8 mouse cellular contexts compared by ENCODE assay signal in the genomic region with DNA sequence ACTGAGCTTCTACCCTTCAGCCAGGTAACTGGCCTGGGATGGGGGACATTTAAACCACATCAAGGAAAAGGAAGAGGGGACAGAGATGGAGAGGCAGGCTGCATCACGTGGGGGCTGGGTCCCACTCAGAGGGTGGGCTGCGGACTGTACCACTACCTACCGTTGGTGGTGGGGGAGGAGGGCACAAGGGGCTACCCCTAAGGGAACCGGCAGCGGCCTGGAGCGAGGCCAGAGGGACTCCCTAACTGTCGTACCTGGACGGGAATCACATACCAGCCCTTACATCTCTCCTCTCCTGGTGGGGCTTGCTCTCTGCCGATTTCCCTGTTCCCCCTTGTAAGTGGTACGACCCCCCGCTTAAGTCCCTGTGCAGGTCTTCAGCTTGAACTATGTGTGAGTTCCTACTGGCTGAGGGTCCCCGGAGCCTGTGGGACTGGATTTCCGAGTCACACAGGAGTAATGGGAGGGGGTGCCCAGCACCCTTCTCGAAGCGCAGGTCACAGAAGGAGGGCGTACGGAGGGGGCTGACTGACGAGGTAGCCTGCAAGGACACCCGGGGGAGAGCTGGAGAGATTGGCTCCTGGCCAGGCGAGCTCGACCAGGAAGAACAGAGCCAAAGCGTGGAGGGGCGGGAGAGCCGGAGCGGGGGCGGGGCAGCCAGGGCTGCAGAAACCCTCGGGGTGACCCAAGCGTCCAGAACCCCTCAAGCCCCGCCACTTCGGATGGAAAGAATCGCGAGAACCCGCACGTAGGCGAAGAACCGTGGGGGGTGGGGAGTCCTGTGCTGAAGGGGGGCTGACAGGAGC. TPM values are rescaled to one million over a fixed set of nuclear protein-coding genes. Genes with fewer than 3 reads are reported as not detected.
A peak's percentile ranks its signal among the peaks of the same experiment; 100 is the strongest.
DNase-seq lines count a peak whose midpoint lies in the region; ATAC-seq and TF ChIP-seq lines count a peak whose summit lies in the region.

No protein-coding gene starts in this region.

- peak overlapping the region; percentile 58 to 89 for H3K4me3 ChIP-seq in MEL (ENCODE audit: control insufficient read depth in 1 of 2, insufficient read depth in 1 of 2, low read depth in 2 of 2, low read length in 2 of 2)
- peak overlapping the region; percentile 49 for H3K4me3 ChIP-seq in forebrain, embryonic 11.5 days (ENCODE audit: low read depth, low read length)
- peak overlapping the region; percentile 61 for H3K4me3 ChIP-seq in hindbrain, embryonic 16.5 days (ENCODE audit: low read length)
- peak overlapping the region; percentile 61 for H3K4me3 ChIP-seq in limb, embryonic 14.5 days (replicated peaks; ENCODE audit: low read length)

- H3K79me2 ChIP-seq in MEL (ENCODE audit: control insufficient read depth, insufficient read depth, low read length, poor library complexity), result peaks cover 8% of the 10 kb centered on the region; the same call in 1 of the 2 replicates

- no peaks in the 10 kb centered on the region for H3K27me3 ChIP-seq in MEL (ENCODE audit: control insufficient read depth in 1 of 2, insufficient read depth in 2 of 2, low read length in 2 of 2)
- H3K27me3 ChIP-seq in forebrain, embryonic 11.5 days (ENCODE audit: control insufficient read depth, insufficient read depth, low read length), result peaks cover 46% of the 10 kb centered on the region
- peaks cover 7% of the 10 kb centered on the region for H3K27me3 ChIP-seq in hindbrain, embryonic 16.5 days (replicated peaks; ENCODE audit: control insufficient read depth, insufficient read depth, low read length)
- peaks cover 39% of the 10 kb centered on the region for H3K27me3 ChIP-seq in limb, embryonic 14.5 days (ENCODE audit: control insufficient read depth, insufficient read depth, low read length)

- peaks cover 0 to 8% of the 10 kb centered on the region in 2 experiments; a peak in 2 of 4 replicates for H3K36me3 ChIP-seq in MEL (ENCODE audit: control insufficient read depth in 1 of 2, insufficient read depth in 2 of 2, low read length in 2 of 2)
- H3K36me3 ChIP-seq in forebrain, embryonic 11.5 days (ENCODE audit: control insufficient read depth, insufficient read depth, low read length), result no peaks in the 10 kb centered on the region
- H3K36me3 ChIP-seq in hindbrain, embryonic 16.5 days (ENCODE audit: control insufficient read depth, insufficient read depth, low read length), result no peaks in the 10 kb centered on the region
- H3K36me3 ChIP-seq in limb, embryonic 14.5 days (ENCODE audit: control insufficient read depth, insufficient read depth, low read length), result no peaks in the 10 kb centered on the region

- H3K9ac ChIP-seq in MEL (ENCODE audit: control insufficient read depth, low read depth, low read length, poor library complexity, severe bottlenecking), result peak overlapping the region; percentile 77
- H3K9ac ChIP-seq in forebrain, embryonic 11.5 days (ENCODE audit: low read length), result peak overlapping the region; percentile 73
- peak overlapping the region; percentile 85 for H3K9ac ChIP-seq in hindbrain, embryonic 16.5 days (ENCODE audit: low read depth, low read length)
- peak overlapping the region; percentile 57 for H3K9ac ChIP-seq in limb, embryonic 14.5 days (ENCODE audit: low read depth, low read length, severe bottlenecking)

- no peak for TF ChIP-seq RAD21 in MEL (IDR thresholded peaks at IDR 0.05; ENCODE audit: low read depth, low read length)

- H3K4me1 ChIP-seq in MEL (ENCODE audit: control insufficient read depth in 1 of 2, insufficient read depth in 2 of 2, low read length in 2 of 2), result peaks cover 5 to 21% of the 10 kb centered on the region in 2 experiments; a peak in 3 of 4 replicates
- peaks cover 48% of the 10 kb centered on the region for H3K4me1 ChIP-seq in forebrain, embryonic 11.5 days (replicated peaks; ENCODE audit: control insufficient read depth, insufficient read depth, low read length)
- H3K4me1 ChIP-seq in hindbrain, embryonic 16.5 days (ENCODE audit: control insufficient read depth, insufficient read depth, low read depth, low read length), result peaks cover 52% of the 10 kb centered on the region
- H3K4me1 ChIP-seq in limb, embryonic 14.5 days (ENCODE audit: control insufficient read depth, insufficient read depth, low read length), result peaks cover 56% of the 10 kb centered on the region

- ATAC-seq in frontal cortex, adult (ENCODE audit: low TSS enrichment), result no peak
- ATAC-seq in forebrain, embryonic 11.5 days (replicated peaks; ENCODE audit: low FRiP score), result peak; percentile 73
- ATAC-seq in hindbrain, embryonic 16.5 days, result peak; percentile 81
- peak; percentile 64 for ATAC-seq in limb, embryonic 14.5 days (ENCODE audit: low FRiP score, low read depth)
- no peak for ATAC-seq in erythroblast, adult 5-6 weeks (replicated peaks; ENCODE audit: low FRiP score, poor library complexity, severe bottlenecking)

- TF ChIP-seq EP300 in MEL (IDR thresholded peaks at IDR 0.05; ENCODE audit: low read depth in 1 of 2, low read length in 2 of 2), result no peak; a peak in 1 of 4 replicates

- TF ChIP-seq CTCF in MEL (IDR thresholded peaks at IDR 0.05 in 2 of 3, conservative IDR thresholded peaks at IDR 0.05 in 1 of 3; ENCODE audit: control insufficient read depth in 1 of 3, insufficient read depth in 1 of 3, low read depth in 2 of 3, low read length in 3 of 3, poor library complexity in 1 of 3, severe bottlenecking in 1 of 3), result no peak

- peak; percentile 72 to 78 for DNase-seq in frontal cortex, postnatal 10 days (ENCODE audit: low spot score in 2 of 2)
- peak; percentile 93 for DNase-seq in MEL (ENCODE audit: low read depth, low spot score)
- peak; percentile 87 for DNase-seq in forebrain, embryonic 11.5 days (ENCODE audit: low spot score)
- peak; percentile 80 for DNase-seq in limb, embryonic 14.5 days (ENCODE audit: low spot score)
- peak; percentile 88 for DNase-seq in neural tube, embryonic 10.5 days (ENCODE audit: extremely low spot score, low spot score)

- peak overlapping the region; percentile 87 for H3K4me2 ChIP-seq in forebrain, embryonic 11.5 days (ENCODE audit: low read depth, low read length, severe bottlenecking)
- peak overlapping the region; percentile 85 for H3K4me2 ChIP-seq in hindbrain, embryonic 16.5 days (ENCODE audit: low read length)
- peak overlapping the region; percentile 94 for H3K4me2 ChIP-seq in limb, embryonic 14.5 days (replicated peaks; ENCODE audit: low read depth, low read length, severe bottlenecking)

- TF ChIP-seq POLR2A in MEL (IDR thresholded peaks at IDR 0.05; ENCODE audit: control insufficient read depth in 1 of 2, insufficient read depth in 1 of 2, low read depth in 1 of 2, low read length in 2 of 2, poor library complexity in 1 of 2), result peak; percentile 35 to 71
- TF ChIP-seq POLR2A in limb, embryonic 14.5 days (IDR thresholded peaks at IDR 0.05; ENCODE audit: borderline replicate concordance, extremely low read depth, insufficient read depth, insufficient read length), result no peak

- peak overlapping the region; percentile 74 for H3K27ac ChIP-seq in MEL (ENCODE audit: control insufficient read depth, low read depth, low read length)
- H3K27ac ChIP-seq in forebrain, embryonic 11.5 days (ENCODE audit: low read depth, low read length), result peak overlapping the region; percentile 67
- peak overlapping the region; percentile 95 for H3K27ac ChIP-seq in hindbrain, embryonic 16.5 days (ENCODE audit: low read depth, low read length)
- H3K27ac ChIP-seq in limb, embryonic 14.5 days (replicated peaks; ENCODE audit: low read depth, low read length), result peak overlapping the region; percentile 74

- no peaks in the 10 kb centered on the region for H3K9me3 ChIP-seq in MEL (replicated peaks; ENCODE audit: insufficient read depth, low read length)
- no peaks in the 10 kb centered on the region for H3K9me3 ChIP-seq in forebrain, embryonic 11.5 days (ENCODE audit: control insufficient read depth, low read length)
- no peaks in the 10 kb centered on the region for H3K9me3 ChIP-seq in hindbrain, embryonic 16.5 days (ENCODE audit: control insufficient read depth, low read length)
- H3K9me3 ChIP-seq in limb, embryonic 14.5 days (ENCODE audit: control insufficient read depth, low read length), result no peaks in the 10 kb centered on the region

- under 1% methylated on average over 35 of the region's 36 CpGs for WGBS in forebrain, embryonic 11.5 days
- 0% methylated on average over 34 of the region's 36 CpGs for WGBS in hindbrain, embryonic 16.5 days
- WGBS in limb, embryonic 14.5 days, result 1% methylated on average over 31 of the region's 36 CpGs

RNA-seq across cellular contexts. Expression of a gene that starts 1.1 kb away (rescaled TPM):
- total RNA-seq in MEL (2012; rRNA removed), result 4.8 and 5.1 TPM in 2 replicates
- 10 to 100 TPM in 1 of 2 experiments, not detected in 1; 26.8 TPM for polyA plus RNA-seq in MEL (2012; ENCODE audit: insufficient read depth in 1 of 2, insufficient read length in 2 of 2, low read depth in 1 of 2, low replicate concordance in 2 of 2, missing spikeins in 1 of 2)
- polyA plus RNA-seq in forebrain, embryonic 11.5 days (2014; fragmentation: Nextera tagmentation; extraction: Ambion mirVana), result 1.3 and 1.7 TPM in 2 replicates
- polyA plus RNA-seq in hindbrain, embryonic 16.5 days (2015; fragmentation: Nextera tagmentation; extraction: Ambion mirVana), result 6.7 and 7.2 TPM in 2 replicates
- 17.2 and 17.5 TPM in 2 replicates for polyA plus RNA-seq in limb, embryonic 14.5 days (2012; rRNA removed)
- polyA plus RNA-seq in limb, embryonic 14.5 days (2014; fragmentation: Nextera tagmentation; extraction: Ambion mirVana), result 2.2 and 3.4 TPM in 2 replicates
- total RNA-seq in erythroblast, adult 5-6 weeks (2015; ENCODE audit: low replicate concordance), result not detected in 2 replicates
- total RNA-seq in erythroblast, adult 5-6 weeks (2017; ENCODE audit: low replicate concordance), result not detected in 2 replicates

RNA-seq across cellular contexts. Expression of a gene that starts 4.8 kb away (rescaled TPM):
- 0.29 and 0.31 TPM in 2 replicates for total RNA-seq in MEL (2012; rRNA removed)
- polyA plus RNA-seq in MEL (2012; ENCODE audit: insufficient read depth in 1 of 2, insufficient read length in 2 of 2, low read depth in 1 of 2, low replicate concordance in 2 of 2, missing spikeins in 1 of 2), result 1 to 10 TPM in 1 of 2 experiments, not detected in 1; 2.4 TPM
- polyA plus RNA-seq in forebrain, embryonic 11.5 days (2014; fragmentation: Nextera tagmentation; extraction: Ambion mirVana), result 0.32 and 0.65 TPM in 2 replicates
- polyA plus RNA-seq in hindbrain, embryonic 16.5 days (2015; fragmentation: Nextera tagmentation; extraction: Ambion mirVana), result 1.3 and 1.6 TPM in 2 replicates
- polyA plus RNA-seq in limb, embryonic 14.5 days (2012; rRNA removed), result 1.8 TPM in 2 replicates
- 5.4 and 5.9 TPM in 2 replicates for polyA plus RNA-seq in limb, embryonic 14.5 days (2014; fragmentation: Nextera tagmentation; extraction: Ambion mirVana)
- not detected in 2 replicates for total RNA-seq in erythroblast, adult 5-6 weeks (2015; ENCODE audit: low replicate concordance)
- total RNA-seq in erythroblast, adult 5-6 weeks (2017; ENCODE audit: low replicate concordance), result not detected in 2 replicates

RNA-seq across cellular contexts. Expression of a gene that starts 4.9 kb away (rescaled TPM):
- total RNA-seq in MEL (2012; rRNA removed), result 0.31 and 0.33 TPM in 2 replicates
- 1 to 10 TPM in 1 of 2 experiments, not detected in 1; 1.6 TPM for polyA plus RNA-seq in MEL (2012; ENCODE audit: insufficient read depth in 1 of 2, insufficient read length in 2 of 2, low read depth in 1 of 2, low replicate concordance in 2 of 2, missing spikeins in 1 of 2)
- polyA plus RNA-seq in forebrain, embryonic 11.5 days (2014; fragmentation: Nextera tagmentation; extraction: Ambion mirVana), result 0.73 and 1.1 TPM in 2 replicates
- polyA plus RNA-seq in hindbrain, embryonic 16.5 days (2015; fragmentation: Nextera tagmentation; extraction: Ambion mirVana), result 1.4 and 2.9 TPM in 2 replicates
- 69.4 and 81.0 TPM in 2 replicates for polyA plus RNA-seq in limb, embryonic 14.5 days (2012; rRNA removed)
- 14.1 and 19.0 TPM in 2 replicates for polyA plus RNA-seq in limb, embryonic 14.5 days (2014; fragmentation: Nextera tagmentation; extraction: Ambion mirVana)
- 4.0 TPM in 1 of 2 replicates, not detected in the other for total RNA-seq in erythroblast, adult 5-6 weeks (2015; ENCODE audit: low replicate concordance)
- total RNA-seq in erythroblast, adult 5-6 weeks (2017; ENCODE audit: low replicate concordance), result 0.26 TPM in 1 of 2 replicates, not detected in the other

RNA-seq across cellular contexts. Expression of a gene that starts 14.5 kb away (rescaled TPM):
- total RNA-seq in MEL (2012; rRNA removed), result 0.04 TPM in 1 of 2 replicates, not detected in the other
- polyA plus RNA-seq in MEL (2012; ENCODE audit: insufficient read depth in 1 of 2, insufficient read length in 2 of 2, low read depth in 1 of 2, low replicate concordance in 2 of 2, missing spikeins in 1 of 2), result not detected
- polyA plus RNA-seq in forebrain, embryonic 11.5 days (2014; fragmentation: Nextera tagmentation; extraction: Ambion mirVana), result not detected in 2 replicates
- not detected in 2 replicates for polyA plus RNA-seq in hindbrain, embryonic 16.5 days (2015; fragmentation: Nextera tagmentation; extraction: Ambion mirVana)
- not detected in 2 replicates for polyA plus RNA-seq in limb, embryonic 14.5 days (2012; rRNA removed)
- not detected in 2 replicates for polyA plus RNA-seq in limb, embryonic 14.5 days (2014; fragmentation: Nextera tagmentation; extraction: Ambion mirVana)
- 0.42 TPM in 1 of 2 replicates, not detected in the other for total RNA-seq in erythroblast, adult 5-6 weeks (2015; ENCODE audit: low replicate concordance)
- total RNA-seq in erythroblast, adult 5-6 weeks (2017; ENCODE audit: low replicate concordance), result 0.14 TPM in 1 of 2 replicates, not detected in the other

RNA-seq across cellular contexts. Expression of a gene that starts 17.7 kb away (rescaled TPM):
- not detected in 2 replicates for total RNA-seq in MEL (2012; rRNA removed)
- polyA plus RNA-seq in MEL (2012; ENCODE audit: insufficient read depth in 1 of 2, insufficient read length in 2 of 2, low read depth in 1 of 2, low replicate concordance in 2 of 2, missing spikeins in 1 of 2), result not detected
- not detected in 2 replicates for polyA plus RNA-seq in forebrain, embryonic 11.5 days (2014; fragmentation: Nextera tagmentation; extraction: Ambion mirVana)
- polyA plus RNA-seq in hindbrain, embryonic 16.5 days (2015; fragmentation: Nextera tagmentation; extraction: Ambion mirVana), result not detected in 2 replicates
- polyA plus RNA-seq in limb, embryonic 14.5 days (2012; rRNA removed), result not detected in 2 replicates
- not detected in 2 replicates for polyA plus RNA-seq in limb, embryonic 14.5 days (2014; fragmentation: Nextera tagmentation; extraction: Ambion mirVana)
- not detected in 2 replicates for total RNA-seq in erythroblast, adult 5-6 weeks (2015; ENCODE audit: low replicate concordance)
- not detected in 2 replicates for total RNA-seq in erythroblast, adult 5-6 weeks (2017; ENCODE audit: low replicate concordance)

Comparison
In these comparisons a context has a peak if more than half of its experiments do, and no peak if none do; other contexts are left out.
1. ATAC-seq: peak in forebrain, embryonic 11.5 days (single experiment), hindbrain, embryonic 16.5 days (single experiment) and limb, embryonic 14.5 days (single experiment); none in frontal cortex, adult (single experiment) and erythroblast, adult 5-6 weeks (single experiment).
2. Peak in every context shown above with its lines, with median percentiles within 50 percentile points of each other: DNase-seq, H3K27ac ChIP-seq, H3K4me3 ChIP-seq, H3K9ac ChIP-seq and H3K4me2 ChIP-seq.